Mouse (Mus musculus): ENCODE results near the gene Gm3173.
"Not testable (repeated sequence)": the region's sequence is repeated elsewhere in the genome, so short reads cannot be mapped to it uniquely, and the experiment has no call there.

- TF ChIP-seq CTCF (IDR thresholded peaks at IDR 0.05; ENCODE audit: low read depth, low read length); POLR2A (IDR thresholded peaks at IDR 0.05; ENCODE audit: borderline replicate concordance, low read depth, low read length): not testable (repeated sequence)
Measured at GRCm38 (mm10) chr14:4397226-4397625, 33.6 kb upstream of the Gm3173 start, which contains the start of gene Gm3159.

Measured in bone marrow macrophage, adult 2 months (primary cell).